9 mouse cellular contexts compared by ENCODE assay signal in genomic region chr10:7839551-7840352, GRCm38 (mm10). TPM values are rescaled to one million over a fixed set of nuclear protein-coding genes. Genes with fewer than 3 reads are reported as not detected.
A peak's percentile ranks its signal among the peaks of the same experiment; 100 is the strongest.
DNase-seq lines count a peak whose midpoint lies in the region; ATAC-seq and TF ChIP-seq lines count a peak whose summit lies in the region.
"Had no signal": no experiment of that assay in that cellular context is flagged by ENCODE, and none has a peak within 500 bp of the region (broad histone marks: within the 10 kb centered on the region; RNA-seq: fewer than 3 reads in every experiment).

No protein-coding gene starts in this region.

- no peaks in the 10 kb centered on the region for H3K27me3 ChIP-seq in heart, adult 2 months (ENCODE audit: control insufficient read depth, insufficient read depth, low read length)
- H3K27me3 ChIP-seq in heart, embryonic 12.5 days (replicated peaks): 0 out of 2 replicates have a peak, but pooled peaks cover 3% of the 10 kb centered on the region
- H3K27me3 ChIP-seq in forebrain, embryonic 12.5 days: no peaks in the 10 kb centered on the region
- H3K27me3 ChIP-seq: liver, embryonic 15.5 days had no signal

- 40% methylated on average over 22 of the region's 22 CpGs for WGBS in heart, adult 2 months
- WGBS in heart, embryonic 12.5 days: 83% methylated on average over 22 of the region's 22 CpGs
- 89% methylated on average over 22 of the region's 22 CpGs for WGBS in forebrain, embryonic 12.5 days

- H3K9ac ChIP-seq in heart, adult 2 months (ENCODE audit: low read depth, low read length): no peak overlapping the region
- no peak overlapping the region for H3K9ac ChIP-seq in heart, embryonic 12.5 days
- H3K9ac ChIP-seq in forebrain, embryonic 12.5 days: no peak overlapping the region
- H3K9ac ChIP-seq: liver, embryonic 15.5 days had no signal

- H3K4me2 ChIP-seq in heart, embryonic 12.5 days: no peak overlapping the region
- no peak overlapping the region for H3K4me2 ChIP-seq in forebrain, embryonic 12.5 days
- H3K4me2 ChIP-seq: liver, embryonic 15.5 days had no signal

- H3K4me1 ChIP-seq in heart, adult 2 months (ENCODE audit: control insufficient read depth, insufficient read depth, low read length): peaks cover 7% of the 10 kb centered on the region
- peaks cover 16% of the 10 kb centered on the region for H3K4me1 ChIP-seq in heart, embryonic 12.5 days (replicated peaks)
- no peaks in the 10 kb centered on the region for H3K4me1 ChIP-seq in forebrain, embryonic 12.5 days

- TF ChIP-seq POLR2A in heart, adult 2 months (IDR thresholded peaks at IDR 0.05; ENCODE audit: insufficient read depth, low read depth, low read length): no peak

- intact Hi-C loops in heart, adult 2 months (cut with DNase I): no loop called here

- no peak for TF ChIP-seq EP300 in heart, adult 2 months (IDR thresholded peaks at IDR 0.05; ENCODE audit: insufficient read depth, low read depth, low read length)

- no peak for ATAC-seq in heart, embryonic 12.5 days (ENCODE audit: insufficient number of reproducible peaks, low FRiP score)
- 0 out of 2 replicates have a peak, but pooled peaks have one; percentile 7 for ATAC-seq in megakaryocyte progenitor cell, adult 5-6 weeks (replicated peaks; ENCODE audit: poor library complexity)
- no peak for ATAC-seq in forebrain, embryonic 12.5 days (ENCODE audit: low FRiP score)

- H3K9me3 ChIP-seq in heart, embryonic 12.5 days (replicated peaks): no peaks in the 10 kb centered on the region
- H3K9me3 ChIP-seq in forebrain, embryonic 12.5 days: no peaks in the 10 kb centered on the region
- H3K9me3 ChIP-seq: liver, embryonic 15.5 days had no signal

- TF ChIP-seq CTCF in heart, adult 2 months (IDR thresholded peaks at IDR 0.05): no peak

- 0 out of 2 replicates have a peak overlapping the region, but pooled peaks have one; percentile 14 for H3K27ac ChIP-seq in heart, adult 2 months
- no peak overlapping the region for H3K27ac ChIP-seq in heart, embryonic 12.5 days (ENCODE audit: poor library complexity, severe bottlenecking)
- H3K27ac ChIP-seq in forebrain, embryonic 12.5 days: no peak overlapping the region
- H3K27ac ChIP-seq: liver, embryonic 15.5 days had no signal

- H3K4me3 ChIP-seq in heart, adult 2 months: no peak overlapping the region
- H3K4me3 ChIP-seq in heart, embryonic 12.5 days: no peak overlapping the region
- no peak overlapping the region for H3K4me3 ChIP-seq in forebrain, embryonic 12.5 days (replicated peaks)
- H3K4me3 ChIP-seq: liver, embryonic 15.5 days had no signal

- no peaks in the 10 kb centered on the region for H3K79me2 ChIP-seq in heart, adult 2 months (replicated peaks; ENCODE audit: control insufficient read depth, insufficient read depth, low read length)

- peak in 1 of 2 experiments; percentile 69 for DNase-seq in heart, adult 2 months
- peak; percentile 84 for DNase-seq in CD4-positive, CD25-positive, alpha-beta regulatory T cell, adult 2 months (ENCODE audit: low read depth, low spot score)
- peak; percentile 54 for DNase-seq in cerebellum, adult 11-12 months
- DNase-seq in frontal cortex, postnatal 14 days (ENCODE audit: low spot score in 2 of 2): no peak
- no peak for DNase-seq in liver

- H3K36me3 ChIP-seq in heart, adult 2 months (ENCODE audit: control insufficient read depth, insufficient read depth, low read length): no peaks in the 10 kb centered on the region
- H3K36me3 ChIP-seq in heart, embryonic 12.5 days: no peaks in the 10 kb centered on the region
- H3K36me3 ChIP-seq in forebrain, embryonic 12.5 days (replicated peaks): no peaks in the 10 kb centered on the region
- H3K36me3 ChIP-seq: liver, embryonic 15.5 days had no signal

RNA-seq across cellular contexts. Expression of gene Zc3h12d, which starts 7.5 kb away (rescaled TPM):
- under 1 TPM; 0.21 to 0.32 TPM for total RNA-seq in heart, adult 2 months (2021)
- 0.35 and 0.50 TPM in 2 replicates for polyA plus RNA-seq in heart, adult 2 months (2012; rRNA removed)
- 0.15 and 0.22 TPM in 2 replicates for polyA plus RNA-seq in heart, embryonic 12.5 days (2016; fragmentation: Nextera tagmentation; extraction: Ambion mirVana)
- total RNA-seq in megakaryocyte progenitor cell, adult 5-6 weeks (2015): 0.22 TPM in 1 of 2 replicates, not detected in the other
- 0.17 TPM in 1 of 2 replicates, not detected in the other for total RNA-seq in megakaryocyte progenitor cell, adult 5-6 weeks (2017)
- 0.05 TPM in 1 of 2 replicates, not detected in the other for polyA plus RNA-seq in forebrain, embryonic 12.5 days (2016; fragmentation: Nextera tagmentation; extraction: Ambion mirVana)

RNA-seq across cellular contexts. Expression of gene Ppil4, which starts 47.1 kb away (rescaled TPM):
- total RNA-seq in heart, adult 2 months (2021): 10 to 100 TPM; 14.8 to 15.3 TPM
- 5.3 and 7.2 TPM in 2 replicates for polyA plus RNA-seq in heart, adult 2 months (2012; rRNA removed)
- polyA plus RNA-seq in heart, embryonic 12.5 days (2016; fragmentation: Nextera tagmentation; extraction: Ambion mirVana): 31.3 and 33.0 TPM in 2 replicates
- total RNA-seq in megakaryocyte progenitor cell, adult 5-6 weeks (2015): 43.2 and 44.3 TPM in 2 replicates
- total RNA-seq in megakaryocyte progenitor cell, adult 5-6 weeks (2017): 72.9 and 87.3 TPM in 2 replicates
- polyA plus RNA-seq in forebrain, embryonic 12.5 days (2016; fragmentation: Nextera tagmentation; extraction: Ambion mirVana): 52.4 and 55.1 TPM in 2 replicates

RNA-seq across cellular contexts. Expression of gene Ginm1, which starts 47.1 kb away (rescaled TPM):
- 100 to 1,000 TPM in 1 of 2 experiments, 10 to 100 TPM in 1; 94.5 to 123 TPM for total RNA-seq in heart, adult 2 months (2021)
- polyA plus RNA-seq in heart, adult 2 months (2012; rRNA removed): 39.6 and 65.7 TPM in 2 replicates
- polyA plus RNA-seq in heart, embryonic 12.5 days (2016; fragmentation: Nextera tagmentation; extraction: Ambion mirVana): 78.5 and 80.5 TPM in 2 replicates
- 34.2 and 39.8 TPM in 2 replicates for total RNA-seq in megakaryocyte progenitor cell, adult 5-6 weeks (2015)
- total RNA-seq in megakaryocyte progenitor cell, adult 5-6 weeks (2017): 35.7 and 48.8 TPM in 2 replicates
- polyA plus RNA-seq in forebrain, embryonic 12.5 days (2016; fragmentation: Nextera tagmentation; extraction: Ambion mirVana): 53.4 and 55.6 TPM in 2 replicates

Comparison
In these comparisons a context has a peak if more than half of its experiments do, and no peak if none do; other contexts are left out.
1. DNase-seq: peak in CD4-positive, CD25-positive, alpha-beta regulatory T cell, adult 2 months (single experiment) and cerebellum, adult 11-12 months (single experiment); none in frontal cortex, postnatal 14 days (0 of 2) and liver (single experiment).